Mouse (Mus musculus): ENCODE results near the gene Map4k3.
"Not testable (repeated sequence)": the region's sequence is repeated elsewhere in the genome, so short reads cannot be mapped to it uniquely, and the experiment has no call there.

Map4k3 gene
- long read RNA-seq, experiment 1, partial matches to known transcripts: 3 of 8 reads
- long read RNA-seq, experiment 1, other reads (novel, unspliced or antisense): 5 of 8 reads
- long read RNA-seq, experiment 2, partial matches to known transcripts: 1 of 3 reads
- long read RNA-seq, experiment 2, other reads (novel, unspliced or antisense): 2 of 3 reads

- intact Hi-C loops (cut with DNase I): loop anchor here (5.0 kb wide), 1 partner anchor 46 kb away; no protein-coding TSS in a partner anchor
These were observed at the start of gene Map4k3 for GRCm38 (mm10) chr17:80728062-80728858. Map4k3 (minus strand) TSS chr17:80728485.

- intact Hi-C loops (cut with DNase I): no loop called here
These were observed 49.3 kb upstream of the Map4k3 start for GRCm38 (mm10) chr17:80777581-80777980.

GRCm38 (mm10) chr17:80775178-80775788 lies 47.0 kb upstream of the Map4k3 start:
- intact Hi-C loops (cut with DNase I): no loop called here

GRCm38 (mm10) chr17:80772545-80773453 lies 44.5 kb upstream of the Map4k3 start:
- intact Hi-C loops (cut with DNase I): no loop called here

- intact Hi-C loops (cut with DNase I): no loop called here
These were observed 41.8 kb upstream of the Map4k3 start for GRCm38 (mm10) chr17:80770065-80770464.

- intact Hi-C loops (cut with DNase I): no loop called here
These were observed 36.9 kb upstream of the Map4k3 start for GRCm38 (mm10) chr17:80765204-80765603.

GRCm38 (mm10) chr17:80763065-80763681 lies 34.9 kb upstream of the Map4k3 start:
- intact Hi-C loops (cut with DNase I): no loop called here

DNA sequence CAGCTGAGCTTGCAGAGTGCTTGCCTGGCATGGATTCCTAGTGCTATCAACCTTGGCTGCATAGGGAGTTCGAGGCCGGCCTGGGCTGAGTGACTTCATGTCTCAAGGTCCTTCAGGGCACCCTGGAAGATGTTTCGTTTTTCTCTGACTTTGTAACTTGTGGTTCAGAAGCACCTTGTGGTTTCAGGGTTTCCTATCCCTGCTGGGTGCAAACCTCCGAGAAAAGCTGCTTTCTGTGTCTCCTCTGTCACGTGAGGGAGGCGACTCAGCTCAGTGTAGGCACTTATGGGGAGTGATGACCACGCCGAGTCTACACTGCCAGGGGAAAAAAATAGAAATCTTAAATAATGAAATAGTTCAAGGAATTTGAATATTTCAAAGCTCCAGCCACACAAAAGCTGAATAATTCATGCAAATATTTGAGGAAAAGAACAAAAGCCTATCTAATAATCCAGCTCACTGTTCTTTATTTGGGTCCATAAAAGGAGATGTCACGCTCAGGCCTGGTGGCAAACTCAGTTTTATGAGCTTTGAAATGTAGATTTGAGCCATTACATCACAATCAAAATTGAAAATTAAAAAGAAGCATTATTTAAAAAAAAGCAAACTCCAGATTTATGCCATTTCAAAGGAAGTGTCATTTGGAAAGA lies 34.2 kb upstream of the Map4k3 start:
- intact Hi-C loops (cut with DNase I): no loop called here

DNA sequence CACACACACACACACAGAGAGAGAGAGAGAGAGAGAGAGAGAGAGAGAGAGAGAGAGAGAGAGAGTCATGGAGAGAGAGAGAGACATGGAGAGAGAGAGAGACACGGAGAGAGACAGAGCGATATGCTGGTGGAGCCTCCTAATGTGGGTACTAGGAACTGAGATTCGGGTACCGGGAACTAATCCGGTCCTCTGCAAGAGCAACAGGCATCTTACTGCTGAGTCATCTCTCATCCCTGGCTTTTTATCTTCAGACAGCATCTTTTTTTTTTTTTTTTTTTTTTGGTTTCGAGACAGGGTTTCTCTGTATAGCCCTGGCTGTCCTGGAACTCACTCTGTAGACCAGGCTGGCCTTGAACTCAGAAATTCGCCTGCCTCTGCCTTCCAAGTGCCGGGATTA lies 32.9 kb upstream of the Map4k3 start:
- intact Hi-C loops (cut with DNase I): not testable (repeated sequence)

- intact Hi-C loops (cut with DNase I): no loop called here
These were observed 32.3 kb upstream of the Map4k3 start for GRCm38 (mm10) chr17:80760344-80761145.

GRCm38 (mm10) chr17:80756043-80756442 lies 27.8 kb upstream of the Map4k3 start:
- intact Hi-C loops (cut with DNase I): no loop called here

DNA sequence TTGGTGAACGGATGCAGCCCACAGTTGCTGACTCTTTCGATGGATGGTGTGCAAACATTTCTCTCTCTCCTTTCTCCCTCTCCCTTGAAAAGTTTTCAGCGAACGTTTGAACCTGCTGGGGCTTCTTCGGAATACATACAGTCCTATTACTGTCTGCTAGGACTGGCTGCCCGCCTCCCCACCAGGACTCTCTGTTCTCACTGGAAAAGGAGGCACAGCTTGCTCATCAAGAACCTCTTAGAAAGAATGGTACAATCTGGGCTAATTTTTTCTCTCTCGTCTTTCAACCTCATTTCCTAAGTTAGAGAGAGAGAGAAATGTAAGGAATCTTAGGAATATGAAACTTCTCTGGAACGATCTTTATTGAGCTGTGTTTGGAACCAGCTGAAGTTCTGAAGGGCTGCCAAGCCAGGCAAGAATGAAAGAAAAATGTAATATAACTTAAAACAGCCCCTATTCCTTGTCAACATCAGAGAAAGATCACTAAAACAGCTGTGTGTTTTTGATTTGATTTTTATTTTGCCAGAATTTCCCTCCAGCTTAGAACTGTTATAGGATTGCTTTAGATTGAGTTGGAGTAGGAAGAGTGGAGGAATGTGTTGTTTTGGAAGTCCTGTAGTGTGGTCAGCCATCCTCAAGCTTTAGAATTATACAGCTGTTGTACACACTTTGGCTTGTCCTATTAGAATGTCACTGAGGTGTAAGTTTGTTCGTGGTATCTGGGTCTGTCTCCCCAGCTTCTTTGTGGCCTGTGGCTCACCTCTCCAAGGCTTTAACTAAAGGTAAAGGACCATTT lies 27.0 kb upstream of the Map4k3 start:
- intact Hi-C loops (cut with DNase I): no loop called here

DNA sequence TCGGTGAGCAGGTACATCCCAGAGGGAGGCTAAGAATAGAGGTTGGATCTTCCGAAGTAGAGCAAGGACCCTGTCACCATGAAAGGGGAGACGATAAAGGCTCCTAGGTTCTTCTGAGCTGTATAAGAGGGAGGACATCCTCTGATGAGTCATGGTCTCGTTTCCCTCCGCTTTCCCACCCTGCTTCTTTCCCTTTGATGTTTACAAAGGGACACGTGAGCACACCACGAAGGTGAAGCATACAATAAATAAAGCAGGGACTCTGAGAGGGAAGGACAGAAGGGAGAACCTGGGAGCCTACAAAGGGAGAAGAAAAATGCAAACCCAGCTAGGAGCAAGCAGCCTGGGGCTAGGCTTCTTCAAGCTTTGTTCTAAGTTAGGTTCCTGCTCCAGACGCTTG lies 26.3 kb upstream of the Map4k3 start:
- intact Hi-C loops (cut with DNase I): no loop called here

GRCm38 (mm10) chr17:80752466-80752865 lies 24.2 kb upstream of the Map4k3 start:
- intact Hi-C loops (cut with DNase I): no loop called here

DNA sequence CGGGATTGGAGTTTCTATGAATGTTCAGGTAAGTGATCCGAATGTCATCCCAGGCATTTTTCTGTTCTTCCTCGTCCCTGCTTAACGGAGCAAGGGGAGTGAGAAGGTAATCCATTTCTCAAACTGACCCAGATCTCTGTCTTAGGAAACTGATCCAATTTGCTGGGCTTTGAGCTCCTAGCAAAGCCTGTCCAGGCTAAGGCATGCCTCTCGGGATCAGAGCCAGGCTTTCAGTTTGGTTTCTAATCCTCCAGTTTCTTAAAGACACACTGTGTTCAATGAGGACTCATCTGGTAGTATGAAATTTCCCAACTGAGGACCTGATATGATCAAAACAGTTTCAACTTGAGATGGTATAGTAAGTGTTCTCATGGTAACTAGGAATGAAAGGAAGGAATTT lies 11.1 kb upstream of the Map4k3 start:
- intact Hi-C loops (cut with DNase I): loop anchor here (5.0 kb wide), 1 partner anchor 73 kb away; no protein-coding TSS in a partner anchor

DNA sequence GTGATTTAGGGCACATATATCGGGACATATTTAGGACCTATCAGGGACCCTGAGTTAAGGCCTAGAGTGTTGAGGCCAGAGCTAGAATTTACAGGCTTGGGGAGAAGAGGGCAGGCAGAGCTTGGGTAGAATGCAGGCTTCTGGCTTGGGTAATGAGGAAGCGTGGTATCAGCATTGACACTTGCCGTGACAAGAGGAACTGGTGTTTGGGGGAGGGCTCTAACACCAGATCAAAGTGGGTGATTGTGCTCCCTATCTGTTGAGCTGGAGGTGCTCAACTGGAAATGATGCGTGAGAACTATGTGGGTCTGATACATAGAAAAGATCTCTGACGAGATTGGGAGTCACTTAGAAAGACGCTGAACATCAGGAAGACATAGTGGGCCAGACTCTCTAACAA lies 6.4 kb upstream of the Map4k3 start:
- intact Hi-C loops (cut with DNase I): loop anchor here (5.0 kb wide), 1 partner anchor 78 kb away; no protein-coding TSS in a partner anchor

- intact Hi-C loops (cut with DNase I): no loop called here
These were observed 5.0 kb upstream of the Map4k3 start for GRCm38 (mm10) chr17:80733121-80733800.

DNA sequence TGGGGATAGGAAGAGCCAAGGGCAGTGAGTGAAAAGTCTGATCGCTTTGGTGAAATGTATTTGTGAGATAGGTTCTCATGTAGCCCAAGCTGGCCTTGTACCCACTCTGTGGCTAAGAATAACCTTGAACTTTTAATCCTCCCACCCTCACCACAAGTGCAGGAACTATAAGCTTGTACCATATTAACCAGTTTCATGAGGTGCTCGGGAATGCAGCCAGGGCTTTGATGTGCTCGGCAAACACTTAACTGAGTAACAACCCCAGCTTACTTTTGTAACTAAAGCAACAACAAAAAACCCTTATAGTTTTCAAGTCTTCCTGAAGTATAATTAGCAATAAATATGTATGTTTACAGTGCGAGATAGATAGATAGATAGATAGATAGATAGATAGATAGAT lies 4.0 kb upstream of the Map4k3 start:
- intact Hi-C loops (cut with DNase I): no loop called here

All from adrenal gland (tissue).